9 mouse cellular contexts compared by ENCODE assay signal in genomic region chr15:87923906-87924305, GRCm38 (mm10).
DNase-seq lines count a peak whose midpoint lies in the region; ATAC-seq and TF ChIP-seq lines count a peak whose summit lies in the region.
"Had no signal": no experiment of that assay in that cellular context is flagged by ENCODE, and none has a peak within 500 bp of the region (broad histone marks: within the 10 kb centered on the region; RNA-seq: fewer than 3 reads in every experiment).

No protein-coding gene starts in this region.

- no peaks in the 10 kb centered on the region for H3K4me1 ChIP-seq in liver, adult 2 months (ENCODE audit: control insufficient read depth, insufficient read depth, low read length)
- H3K4me1 ChIP-seq: liver, embryonic 15.5 days had no signal

- no peak overlapping the region for H3K27ac ChIP-seq in liver, adult 2 months (replicated peaks; ENCODE audit: insufficient read depth, low read depth, low read length)
- H3K27ac ChIP-seq: liver, embryonic 15.5 days had no signal

- 38% methylated on average over 9 of the region's 9 CpGs for WGBS in liver, adult 2 months

- peaks cover 2% of the 10 kb centered on the region; the same call in 1 of the 2 replicates for H3K27me3 ChIP-seq in liver, adult 2 months (ENCODE audit: control insufficient read depth, insufficient read depth, low read length)
- H3K27me3 ChIP-seq: liver, embryonic 15.5 days had no signal

- H3K36me3 ChIP-seq in liver, adult 2 months (ENCODE audit: control insufficient read depth, insufficient read depth, low read length) = no peaks in the 10 kb centered on the region
- H3K36me3 ChIP-seq: liver, embryonic 15.5 days had no signal

- TF ChIP-seq CTCF in liver, adult 2 months (IDR thresholded peaks at IDR 0.05; ENCODE audit: low read depth, low read length) = peak; percentile 13; the same call in 1 of the 2 replicates

- no peak overlapping the region for H3K9ac ChIP-seq in liver, adult 2 months (ENCODE audit: low read depth, low read length)
- H3K9ac ChIP-seq: liver, embryonic 15.5 days had no signal

- intact Hi-C loops in left cerebral cortex, postnatal 14 days (cut with DNase I) = loop anchor here (10.0 kb wide), 1 partner anchor 299 kb away; no protein-coding TSS in a partner anchor

- DNase-seq in embryo, embryonic 10.5 days (ENCODE audit: low spot score) = peak; percentile 32
- no peak for DNase-seq in embryo, embryonic 9.5 days (ENCODE audit: extremely low spot score)
- DNase-seq in liver, adult 2 months (ENCODE audit: extremely low read depth, low read depth, low spot score) = no peak
- DNase-seq in liver = no peak
- peak; percentile 25 for DNase-seq in ES-CJ7 (ENCODE audit: low read depth, low spot score)
- DNase-seq in left cerebral cortex, postnatal 14 days (ENCODE audit: low spot score in 2 of 2) = peak; percentile 33 to 42

- no peaks in the 10 kb centered on the region for H3K79me2 ChIP-seq in liver, adult 2 months (ENCODE audit: control insufficient read depth, insufficient read depth, low read length)

- no peak for TF ChIP-seq POLR2A in liver, adult 2 months (IDR thresholded peaks at IDR 0.05; ENCODE audit: extremely low read depth, insufficient read depth, low read length)

- no peak overlapping the region for H3K4me3 ChIP-seq in liver, adult 2 months (ENCODE audit: insufficient read depth, low read depth, low read length)
- H3K4me3 ChIP-seq: liver, embryonic 15.5 days had no signal

- no peak for ATAC-seq in granulocyte monocyte progenitor cell, adult 5-6 weeks (replicated peaks; ENCODE audit: poor library complexity, severe bottlenecking)
- ATAC-seq: CD4-positive, CD25-positive, alpha-beta regulatory T cell, adult 4 months had no signal

Comparison
In these comparisons a context has a peak if more than half of its experiments do, and no peak if none do; other contexts are left out.
1. DNase-seq: peak in embryo, embryonic 10.5 days (single experiment), ES-CJ7 (single experiment) and left cerebral cortex, postnatal 14 days (2 of 2); none in embryo, embryonic 9.5 days (single experiment), liver, adult 2 months (single experiment) and liver (single experiment).